Mouse (Mus musculus) left cerebral cortex, postnatal 10 days (tissue): ENCODE results near the gene Rassf8. TPM values are rescaled to one million over a fixed set of nuclear protein-coding genes. Genes with fewer than 3 reads are reported as not detected.
A peak's percentile ranks its signal among the peaks of the same experiment; 100 is the strongest.

Experiments used
- DNase-seq, 2 experiments: peaks; one replicate each; pipeline ENCODE4 v3.0.0; 2021 to 2022; ENCODE audit warnings: low spot score in 2 of 2, mixed read lengths in 1 of 2; ENCODE audit errors: extremely low spot score in 1 of 2
- intact Hi-C: fragments of 180-260 bp; cut with DNase I; formaldehyde crosslinking; loops from one replicate; pipeline ENCODE4 v1.15.1; 2025
- total RNA-seq, 2 experiments: library from RNA; stranded (reverse); gene quantifications; 2 replicates each; pipeline ENCODE4 v1.2.3; 2021

Rassf8 gene
- total RNA-seq, 2 experiments from 2014 or later = 11.8 to 13.7 TPM

DNA sequence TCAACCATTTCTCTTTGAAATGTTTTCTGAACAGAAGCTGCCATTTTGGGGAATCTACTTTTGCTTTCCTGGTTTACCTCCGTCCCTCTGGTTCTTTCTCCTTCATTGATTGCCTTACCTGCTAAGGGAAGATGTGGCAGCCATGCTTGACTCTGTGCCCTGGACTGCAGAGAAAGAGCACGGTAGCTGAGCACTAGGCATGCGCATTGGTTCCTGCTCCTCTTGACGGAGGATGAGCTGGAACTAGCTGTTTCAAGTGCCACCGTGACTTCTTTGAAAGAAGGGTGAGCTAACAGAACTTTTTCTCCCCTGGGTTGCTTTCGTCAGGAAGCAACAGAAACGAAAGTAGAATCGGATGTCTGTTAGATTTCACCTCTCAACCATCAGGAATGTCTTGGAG, 101.1 kb downstream of the Rassf8 start:
- intact Hi-C loops = no loop called here
- DNase-seq = no peak

- intact Hi-C loops = no loop called here
- peak in 1 of 2 experiments; percentile 70 for DNase-seq
Measured at GRCm38 (mm10) chr6:145850789-145851188, 104.2 kb downstream of the Rassf8 start.

- intact Hi-C loops = no loop called here
- DNase-seq = no peak
Measured at GRCm38 (mm10) chr6:145851956-145852355, 105.4 kb downstream of the Rassf8 start.

GRCm38 (mm10) chr6:145852708-145853107, 106.2 kb downstream of the Rassf8 start:
- no peak for DNase-seq
- intact Hi-C loops = no loop called here

DNA sequence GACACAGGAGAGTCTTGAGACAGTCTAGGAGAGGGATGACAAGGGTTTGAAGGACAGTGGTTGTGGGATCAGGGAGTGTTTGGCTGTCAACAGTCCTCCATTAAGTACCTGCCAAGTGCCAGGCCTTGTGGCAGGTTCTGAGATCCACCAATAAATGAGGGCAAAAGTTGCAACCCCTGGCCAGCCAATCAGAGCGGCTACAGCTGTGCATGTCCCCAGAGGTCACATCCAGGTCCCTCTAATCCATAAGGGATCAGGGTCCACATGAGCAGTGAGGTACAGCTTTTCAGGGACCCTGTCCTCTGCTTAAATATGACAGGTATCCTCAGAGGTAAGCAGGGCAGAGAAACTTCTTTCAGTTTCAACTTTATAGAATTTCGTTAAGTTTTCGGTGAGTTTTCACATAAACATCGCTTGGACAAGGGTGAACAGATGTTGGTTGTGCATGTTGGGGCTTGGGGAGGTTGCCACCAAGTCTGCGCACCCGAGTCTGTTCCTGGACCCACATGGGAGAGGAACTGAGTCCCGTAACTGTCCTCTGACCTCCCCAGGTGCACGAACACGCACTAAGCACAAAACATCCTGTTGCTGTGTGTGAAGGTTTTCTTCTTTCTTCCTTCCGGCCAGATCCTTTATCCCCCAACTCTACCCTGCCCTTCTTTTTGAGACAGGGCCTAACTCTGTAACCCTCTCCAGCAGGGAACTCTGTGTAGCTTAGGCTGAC, 107.0 kb downstream of the Rassf8 start:
- peak in 1 of 2 experiments; percentile 13 for DNase-seq
- intact Hi-C loops = no loop called here

DNA sequence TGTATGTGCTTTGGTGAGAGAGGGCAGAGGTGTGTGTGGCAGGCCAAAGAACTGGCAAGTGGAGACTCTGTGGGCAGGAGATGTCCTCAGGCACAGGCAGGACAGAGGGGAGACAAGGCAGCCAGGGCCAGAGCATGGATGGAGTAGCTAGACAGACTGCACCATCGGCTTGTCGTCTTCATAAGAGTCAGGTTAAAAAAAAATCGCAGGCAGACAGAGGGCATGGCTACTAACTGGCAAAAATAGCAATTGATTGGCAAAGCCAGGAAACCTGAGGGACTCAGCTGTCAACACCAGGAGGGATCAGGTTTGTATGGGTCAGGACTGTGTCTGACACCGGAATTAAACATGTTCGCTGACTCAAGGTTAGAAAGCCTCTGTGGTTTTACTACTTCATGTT, 108.2 kb downstream of the Rassf8 start:
- peak in 1 of 2 experiments; percentile 13 for DNase-seq
- intact Hi-C loops = no loop called here

- peak; percentile 96 to 97 for DNase-seq
- intact Hi-C loops = no loop called here
Measured at GRCm38 (mm10) chr6:145855720-145856551, 109.4 kb downstream of the Rassf8 start.

DNA sequence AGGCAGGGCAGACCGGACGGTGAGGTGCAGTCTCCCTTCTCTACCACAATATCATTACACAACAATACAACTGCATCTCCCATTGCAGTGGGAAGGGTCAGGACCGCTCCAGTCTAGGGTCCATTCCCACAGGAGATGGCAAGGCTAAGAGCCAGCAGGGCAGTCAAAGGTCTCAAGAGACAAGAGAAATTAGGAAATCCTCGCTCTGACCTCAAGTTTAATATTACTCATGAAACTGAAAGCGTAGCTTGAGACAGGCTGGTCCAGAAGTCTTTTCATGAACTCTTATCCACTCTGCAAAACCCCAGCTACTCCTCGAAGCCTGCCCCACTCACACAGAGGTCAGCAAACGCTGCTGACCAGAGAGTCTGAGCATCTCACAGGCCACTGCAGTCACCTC, 110.9 kb downstream of the Rassf8 start:
- intact Hi-C loops = no loop called here
- DNase-seq = peak in 1 of 2 experiments; percentile 11

GRCm38 (mm10) chr6:145858414-145858813, 111.9 kb downstream of the Rassf8 start:
- intact Hi-C loops = no loop called here

GRCm38 (mm10) chr6:145860350-145860749, 113.8 kb downstream of the Rassf8 start:
- no peak for DNase-seq
- intact Hi-C loops = loop anchor here (5.0 to 10.0 kb wide), 2 partner anchors 304 to 412 kb away; no protein-coding TSS in a partner anchor

More at GRCm38 (mm10) chr6:145858414-145858813, 111.9 kb downstream of the Rassf8 start:
- DNase-seq = no peak

DNA sequence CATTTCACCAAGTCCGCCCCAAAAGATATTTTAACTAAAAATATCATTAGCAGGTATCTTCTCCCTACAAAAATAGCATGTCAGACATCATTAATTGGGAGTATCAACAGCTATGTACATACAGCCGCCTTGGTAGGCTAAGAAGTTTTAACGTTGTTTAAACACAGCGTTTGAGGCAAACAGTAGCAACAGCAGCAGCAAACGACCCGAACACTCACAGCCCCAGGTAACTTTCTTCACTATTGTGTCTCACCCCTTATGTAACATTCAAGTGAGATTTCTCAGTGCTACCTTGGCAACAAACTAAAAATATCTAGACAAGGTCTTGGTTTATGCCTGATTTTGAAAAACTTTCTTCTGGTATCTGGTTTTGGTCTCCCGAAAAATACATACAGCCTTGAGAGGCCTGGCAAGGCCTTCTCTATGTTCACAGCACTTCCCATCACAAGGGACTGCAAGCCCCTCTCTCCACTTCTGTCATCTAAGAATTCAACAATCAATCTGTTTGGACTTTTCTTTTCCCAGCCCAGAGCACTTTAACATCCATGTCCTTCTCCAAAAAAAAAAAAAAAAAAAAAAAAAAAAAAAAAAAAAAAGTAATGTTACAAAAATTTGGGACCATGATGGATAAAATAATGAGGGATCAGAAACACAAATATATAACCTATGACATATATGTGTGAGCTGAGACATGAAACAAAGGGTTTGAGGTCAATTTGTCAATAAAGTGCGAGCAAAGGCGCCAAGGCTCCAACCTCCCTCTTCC, 115.1 kb downstream of the Rassf8 start:
- intact Hi-C loops = loop anchor here (5.0 to 10.0 kb wide), 2 partner anchors 303 to 411 kb away; no protein-coding TSS in a partner anchor
- DNase-seq = peak in 1 of 2 experiments; percentile 5

GRCm38 (mm10) chr6:145862321-145862720, 115.8 kb downstream of the Rassf8 start:
- DNase-seq = peak in 1 of 2 experiments; percentile 8
- intact Hi-C loops = loop anchor here (5.0 to 10.0 kb wide), 2 partner anchors 302 to 410 kb away; no protein-coding TSS in a partner anchor

- intact Hi-C loops = loop anchor here (5.0 to 10.0 kb wide), 2 partner anchors 302 to 410 kb away; no protein-coding TSS in a partner anchor
Measured at GRCm38 (mm10) chr6:145862739-145863064, 116.2 kb downstream of the Rassf8 start.

GRCm38 (mm10) chr6:145863065-145863971, 116.8 kb downstream of the Rassf8 start:
- intact Hi-C loops = loop anchor here (5.0 to 10.0 kb wide), 2 partner anchors 301 to 409 kb away; no protein-coding TSS in a partner anchor
- peak; percentile 72 to 86 for DNase-seq

More at GRCm38 (mm10) chr6:145862739-145863064, 116.2 kb downstream of the Rassf8 start:
- no peak for DNase-seq

DNA sequence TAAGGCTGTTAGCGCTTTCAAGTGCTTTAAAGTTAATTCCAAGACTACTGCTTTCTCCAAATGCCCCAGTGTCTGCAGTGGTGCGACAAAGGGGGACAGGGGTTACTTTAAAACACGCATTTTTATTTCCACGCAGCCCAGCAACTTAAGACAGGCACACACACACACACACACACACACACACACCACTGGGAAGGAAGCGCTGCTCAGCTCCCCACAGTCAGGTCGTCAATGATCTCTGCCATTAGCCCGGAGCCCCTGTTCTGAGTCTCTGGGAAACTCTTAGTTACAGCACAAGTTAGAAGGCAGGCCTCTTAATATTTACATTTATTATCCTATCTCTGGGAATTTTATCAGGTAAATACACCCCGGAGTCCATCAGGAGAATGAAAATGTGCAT, 117.6 kb downstream of the Rassf8 start:
- intact Hi-C loops = loop anchor here (5.0 to 10.0 kb wide), 2 partner anchors 301 to 408 kb away; no protein-coding TSS in a partner anchor

DNA sequence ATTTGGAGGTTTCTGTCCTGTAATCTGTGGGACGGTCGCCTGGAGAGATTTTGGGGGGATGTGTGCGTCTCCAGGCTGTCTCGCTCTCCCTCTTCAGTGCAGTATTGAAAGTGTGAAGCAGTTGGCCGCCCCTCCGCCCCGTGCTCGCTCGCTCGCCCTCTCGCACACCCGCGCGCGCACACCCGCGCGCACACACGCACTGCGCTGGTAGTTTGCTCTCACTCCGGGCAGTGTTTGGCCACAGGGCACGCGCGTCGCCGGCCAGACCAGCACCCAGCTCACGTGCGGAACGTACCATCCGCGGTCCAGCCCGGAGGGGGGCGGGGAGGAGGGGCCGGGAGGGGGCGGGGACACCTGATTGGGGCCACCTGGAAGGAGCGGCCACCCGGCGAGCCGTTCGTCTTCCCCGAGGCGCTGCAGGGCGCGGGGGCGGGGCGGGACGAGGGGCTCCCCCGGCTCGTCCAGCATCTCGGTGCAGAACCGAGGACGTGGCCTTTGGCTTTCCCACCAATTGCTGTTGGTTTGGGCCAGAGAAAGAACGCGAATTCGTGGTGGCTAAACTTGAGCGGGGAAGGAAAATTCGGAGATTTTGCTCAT, 118.8 kb downstream of the Rassf8 start, which contains the start of gene Bhlhe41:
Gene Bhlhe41, minus strand, starts transcription at position 270 of the 597 bp plus-strand sequence.
- intact Hi-C loops = loop anchor here (5.0 to 10.0 kb wide), 2 partner anchors 67 to 299 kb away; partner anchors contain the start of gene Sspn
- peak; percentile 51 to 90 for DNase-seq

More for the DNA sequence above, 117.6 kb downstream of the Rassf8 start:
- DNase-seq = peak in 1 of 2 experiments; percentile 26
